Mouse (Mus musculus) hindbrain, embryonic 15.5 days (tissue): ENCODE data around the gene Bicdl2. TPM values are rescaled to one million over a fixed set of nuclear protein-coding genes. Genes with fewer than 3 reads are reported as not detected.

Source experiments
- ATAC-seq: fragments of 200-750 bp; cut with Nextera tagmentation; 2 replicates; pipeline ENCODE4 v1.8.0; 2017; ENCODE audit warnings: low read depth, moderate number of reproducible peaks, moderate TSS enrichment; ENCODE audit not compliant: low FRiP score
- H3K27ac ChIP-seq: fragments of 300-500 bp; sonication (generic); replicated peaks from 2 replicates; pipeline ENCODE4 v1.5.1; 2015; ENCODE audit warnings: mild to moderate bottlenecking, inconsistent platforms
- H3K27me3 ChIP-seq: fragments of 300-500 bp; sonication (generic); 2 replicates; pipeline ENCODE4 v1.6.1; 2015; ENCODE audit warnings: control low read depth, inconsistent platforms
- H3K36me3 ChIP-seq: fragments of 300-500 bp; sonication (generic); 2 replicates; pipeline ENCODE4 v1.6.1; 2015; ENCODE audit warnings: control low read depth, inconsistent platforms
- H3K4me1 ChIP-seq: fragments of 300-500 bp; sonication (generic); replicated peaks from 2 replicates; pipeline ENCODE4 v1.6.1; 2015; ENCODE audit warnings: control low read depth, inconsistent platforms
- H3K4me2 ChIP-seq: fragments of 300-500 bp; sonication (generic); 2 replicates; pipeline ENCODE4 v1.6.1; 2015; ENCODE audit warnings: moderate library complexity, mild to moderate bottlenecking, inconsistent platforms
- H3K4me3 ChIP-seq: fragments of 300-500 bp; sonication (generic); 2 replicates; pipeline ENCODE4 v1.5.1; 2015; ENCODE audit warnings: mild to moderate bottlenecking, inconsistent platforms
- H3K9ac ChIP-seq: fragments of 300-500 bp; sonication (generic); 2 replicates; pipeline ENCODE4 v1.6.1; 2015; ENCODE audit warnings: inconsistent platforms
- H3K9me3 ChIP-seq: fragments of 300-500 bp; sonication (generic); 2 replicates; pipeline ENCODE4 v1.6.1; 2016; ENCODE audit warnings: control low read depth, inconsistent platforms
- WGBS: fragments of 180-500 bp; shearing (Covaris S2); methylation state at CpG from one replicate; pipeline ENCODE4 v1.1.7; 2015; 5-methylcytosine and 5-hydroxymethylcytosine counted together
- polyA plus RNA-seq: library from polyadenylated mRNA; unstranded; fragments of >200 nt; fragmentation: Nextera tagmentation; extraction: Ambion mirVana; gene quantifications from 2 replicates; pipeline ENCODE4 v1.2.1, GENCODE M21; 2015

Bicdl2 gene
- polyA plus RNA-seq, 1 experiment from 2014 or later = not detected

DNA sequence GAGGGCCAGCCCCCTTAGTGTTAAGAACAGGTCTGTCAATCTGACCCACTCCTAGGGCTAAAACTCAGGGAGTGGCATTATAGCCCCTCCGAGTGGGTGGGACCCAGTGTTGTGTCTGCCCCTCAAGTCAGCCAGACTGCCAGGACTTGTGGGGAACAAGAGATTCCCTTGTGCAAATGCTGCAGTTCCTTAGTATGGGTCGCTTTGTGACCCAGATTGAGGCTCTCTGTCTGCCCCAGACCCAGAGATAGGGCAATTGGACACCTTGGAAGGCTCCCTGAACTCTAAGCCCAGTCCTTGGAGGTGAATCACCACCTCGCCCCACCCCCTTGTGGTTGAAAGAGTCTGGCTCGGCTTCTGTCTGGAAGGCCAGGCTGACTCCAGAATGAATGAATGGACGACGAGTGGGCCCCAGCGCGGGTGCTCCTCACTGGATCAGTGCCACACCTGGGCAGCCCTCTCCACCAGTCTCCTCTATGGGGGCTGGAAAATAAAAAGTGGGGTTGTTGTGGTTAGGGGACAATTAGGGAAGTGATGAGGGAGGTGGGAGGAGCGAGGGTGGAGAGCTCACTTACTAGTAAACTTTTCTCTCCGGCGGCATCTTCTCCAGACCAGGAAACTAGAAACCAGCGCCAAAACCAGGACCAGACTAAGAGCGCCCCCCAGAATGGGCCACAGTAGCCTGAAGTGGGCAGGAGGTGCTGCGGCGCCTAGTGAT is 15.4 kb downstream of the Bicdl2 start:
- H3K36me3 ChIP-seq = no peaks in the 10 kb centered on the region
- 16% methylated on average over 15 of the region's 15 CpGs for WGBS
- H3K4me1 ChIP-seq = peaks cover 57% of the 10 kb centered on the region
- H3K9me3 ChIP-seq = no peaks in the 10 kb centered on the region
- peaks cover 50% of the 10 kb centered on the region for H3K27me3 ChIP-seq
- no peak overlapping the region for H3K9ac ChIP-seq
- H3K4me3 ChIP-seq = peak overlapping the region; percentile 48
- no peak for ATAC-seq
- H3K27ac ChIP-seq = no peak overlapping the region
- peak overlapping the region; percentile 94 for H3K4me2 ChIP-seq

DNA sequence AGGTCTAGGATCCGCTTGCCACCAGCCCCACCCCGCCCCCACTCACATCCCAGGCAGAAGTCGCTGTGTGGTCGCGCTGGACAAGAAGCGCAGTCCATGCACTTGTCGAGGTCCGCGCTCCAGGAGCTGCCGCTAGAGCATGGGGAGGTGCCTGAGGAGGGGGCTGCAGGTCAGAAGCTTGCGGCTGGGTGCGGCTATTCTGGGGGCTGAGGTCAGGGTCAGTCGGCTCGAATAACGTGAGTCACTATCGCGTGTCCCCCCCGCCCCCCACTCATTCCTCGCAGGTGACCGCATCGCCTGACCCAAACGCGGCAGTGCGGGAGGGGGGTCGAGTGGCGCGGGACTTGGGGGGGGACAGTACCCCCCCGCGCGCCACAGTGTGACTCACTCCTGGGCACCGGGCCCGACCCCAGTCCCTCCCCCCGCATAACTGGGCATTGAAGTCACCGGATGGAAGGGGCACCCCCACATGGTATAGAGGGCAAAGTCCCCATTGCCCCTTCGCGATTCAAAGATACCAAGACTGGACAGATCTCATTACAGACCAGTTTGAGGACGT is 16.2 kb downstream of the Bicdl2 start:
- Histone ChIP-seq H3K36me3 (no peaks in the 10 kb centered on the region), H3K4me2 (peak overlapping the region; percentile 94), H3K9ac (peak overlapping the region; percentile 50), H3K27me3 (peaks cover 59% of the 10 kb centered on the region), H3K4me3 (peak overlapping the region; percentile 48), H3K9me3 (no peaks in the 10 kb centered on the region), H3K4me1 (peaks cover 57% of the 10 kb centered on the region), H3K27ac (no peak overlapping the region)
- under 1% methylated on average over 37 of the region's 37 CpGs for WGBS
- ATAC-seq = no peak

DNA sequence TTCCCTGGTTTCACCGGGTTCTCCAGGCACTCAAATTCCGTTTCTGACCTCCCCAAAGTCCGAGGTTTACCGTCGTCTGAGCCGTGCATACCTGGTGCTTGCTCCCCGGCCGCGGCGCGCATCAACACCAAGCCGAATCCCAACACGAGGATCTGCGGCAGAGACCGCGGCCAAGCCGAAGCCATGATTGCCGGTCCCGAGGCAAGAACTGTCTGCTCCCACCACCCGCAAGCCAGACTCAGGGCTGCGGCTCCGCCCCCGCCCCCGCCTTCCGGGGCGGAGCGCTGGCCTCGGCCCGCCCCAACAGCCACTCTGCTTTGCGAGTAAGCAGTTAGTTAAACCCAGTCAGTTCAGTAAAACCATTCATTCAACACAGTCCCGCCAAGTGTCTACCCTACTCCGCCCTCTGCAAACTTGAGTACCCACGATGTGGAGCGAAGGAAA is 17.0 kb downstream of the Bicdl2 start, which contains the start of gene Tnfrsf12a:
Gene Tnfrsf12a (minus strand): TSS at position 233 of the 444 bp plus-strand sequence.
- under 1% methylated on average over 34 of the region's 34 CpGs for WGBS
- H3K4me2 ChIP-seq = peak within 1 kb of the TSS; percentile 94
- ATAC-seq = peak; percentile 15; the same call in 1 of the 2 replicates
- peak within 1 kb of the TSS; percentile 48 for H3K4me3 ChIP-seq
- H3K9me3 ChIP-seq = no peaks in the 10 kb centered on the region
- peaks cover 52% of the 10 kb centered on the region for H3K4me1 ChIP-seq
- no peak within 1 kb of the TSS for H3K27ac ChIP-seq
- H3K36me3 ChIP-seq = no peaks in the 10 kb centered on the region
- peaks cover 65% of the 10 kb centered on the region for H3K27me3 ChIP-seq
- H3K9ac ChIP-seq = peak within 1 kb of the TSS; percentile 50

DNA sequence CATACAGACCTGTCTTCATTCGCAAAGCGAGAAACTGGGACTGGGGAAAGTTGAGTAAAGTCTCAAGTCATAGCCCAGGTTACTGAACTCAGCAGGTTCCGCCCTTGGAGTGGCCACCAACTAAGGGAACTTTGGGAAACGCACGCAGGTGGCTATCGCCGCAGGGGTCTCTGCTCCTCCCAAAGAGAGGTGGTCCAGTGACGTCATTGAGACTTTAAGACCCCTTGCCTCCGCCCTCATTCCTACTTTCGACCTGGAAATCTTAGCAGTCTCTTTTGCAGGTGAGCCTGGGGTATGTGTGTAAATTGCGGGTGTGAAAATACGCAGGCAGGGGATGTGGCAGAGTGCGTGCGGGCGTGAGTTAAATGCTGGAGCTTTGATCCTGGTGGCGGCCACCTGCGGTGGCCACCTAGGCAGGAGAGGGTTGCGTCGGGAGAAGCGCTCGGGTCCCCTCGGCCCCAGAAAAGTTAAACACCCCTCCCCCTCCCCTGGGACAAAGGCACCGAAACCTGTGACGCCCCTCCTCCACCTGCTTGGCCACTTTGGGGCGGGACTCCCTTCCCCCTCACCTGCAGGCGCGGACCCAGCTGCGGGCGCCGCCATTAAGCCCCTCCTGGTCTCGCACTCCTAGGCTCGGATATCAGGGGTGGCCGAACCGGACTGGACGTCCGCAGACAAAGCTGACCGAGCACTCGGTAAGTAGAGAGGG is 19.0 kb downstream of the Bicdl2 start, which contains the start of gene Cldn6:
Gene Cldn6 (plus strand): TSS at position 123 of the 709 bp plus-strand sequence.
- no peak within 1 kb of the TSS for H3K27ac ChIP-seq
- no peaks in the 10 kb centered on the region for H3K36me3 ChIP-seq
- peaks cover 46% of the 10 kb centered on the region for H3K4me1 ChIP-seq
- H3K9ac ChIP-seq = no peak within 1 kb of the TSS
- no peak for ATAC-seq
- peak within 1 kb of the TSS; percentile 42 for H3K4me2 ChIP-seq
- H3K27me3 ChIP-seq = peaks cover 84% of the 10 kb centered on the region
- H3K4me3 ChIP-seq = peak within 1 kb of the TSS; percentile 21; the same call in 1 of the 2 replicates
- no peaks in the 10 kb centered on the region for H3K9me3 ChIP-seq
- WGBS = 3% methylated on average over 37 of the region's 38 CpGs

DNA sequence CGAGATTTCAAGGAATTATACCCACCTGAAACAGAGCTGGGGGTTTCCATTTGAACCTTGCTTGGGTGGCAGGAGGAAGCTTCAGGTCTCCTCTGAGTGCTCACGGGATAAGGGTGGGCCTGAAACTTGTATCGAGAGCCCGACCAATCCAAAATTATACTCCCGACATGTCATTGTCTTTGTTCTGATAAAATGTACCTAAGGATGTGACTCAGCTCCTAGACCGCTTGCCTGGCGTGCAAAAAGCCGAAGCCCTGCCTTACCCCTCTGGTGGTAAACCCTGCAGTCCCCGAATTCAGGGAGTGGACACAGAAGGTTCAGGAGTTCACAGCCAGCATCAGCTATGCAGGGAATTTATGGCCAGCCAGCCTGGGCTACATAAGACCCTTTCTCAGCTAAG is 20.0 kb downstream of the Bicdl2 start:
- WGBS = 78% methylated on average over 9 of the region's 9 CpGs
- no peak for ATAC-seq
- H3K27me3 ChIP-seq = peaks cover 85% of the 10 kb centered on the region
- H3K4me1 ChIP-seq = peaks cover 38% of the 10 kb centered on the region
- H3K27ac ChIP-seq = no peak overlapping the region
- no peaks in the 10 kb centered on the region for H3K9me3 ChIP-seq
- no peak overlapping the region for H3K4me2 ChIP-seq
- H3K36me3 ChIP-seq = no peaks in the 10 kb centered on the region
- no peak overlapping the region for H3K9ac ChIP-seq
- H3K4me3 ChIP-seq = no peak overlapping the region

DNA sequence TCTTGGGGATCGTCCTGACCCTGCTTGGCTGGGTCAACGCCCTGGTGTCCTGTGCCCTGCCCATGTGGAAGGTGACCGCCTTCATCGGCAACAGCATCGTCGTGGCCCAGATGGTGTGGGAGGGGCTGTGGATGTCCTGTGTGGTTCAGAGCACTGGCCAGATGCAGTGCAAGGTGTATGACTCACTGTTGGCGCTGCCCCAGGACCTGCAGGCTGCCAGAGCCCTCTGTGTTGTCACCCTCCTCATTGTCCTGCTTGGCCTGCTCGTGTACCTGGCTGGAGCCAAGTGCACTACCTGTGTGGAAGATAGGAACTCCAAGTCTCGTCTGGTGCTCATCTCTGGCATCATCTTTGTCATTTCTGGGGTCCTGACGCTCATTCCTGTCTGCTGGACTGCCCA is 20.8 kb downstream of the Bicdl2 start:
- no peak overlapping the region for H3K9ac ChIP-seq
- no peak overlapping the region for H3K4me3 ChIP-seq
- H3K27ac ChIP-seq = no peak overlapping the region
- no peaks in the 10 kb centered on the region for H3K36me3 ChIP-seq
- no peak for ATAC-seq
- whole genome bisulfite sequencing = 78% methylated on average over 10 of the region's 10 CpGs
- no peaks in the 10 kb centered on the region for H3K9me3 ChIP-seq
- peaks cover 31% of the 10 kb centered on the region for H3K4me1 ChIP-seq
- H3K27me3 ChIP-seq = peaks cover 77% of the 10 kb centered on the region
- no peak overlapping the region for H3K4me2 ChIP-seq

DNA sequence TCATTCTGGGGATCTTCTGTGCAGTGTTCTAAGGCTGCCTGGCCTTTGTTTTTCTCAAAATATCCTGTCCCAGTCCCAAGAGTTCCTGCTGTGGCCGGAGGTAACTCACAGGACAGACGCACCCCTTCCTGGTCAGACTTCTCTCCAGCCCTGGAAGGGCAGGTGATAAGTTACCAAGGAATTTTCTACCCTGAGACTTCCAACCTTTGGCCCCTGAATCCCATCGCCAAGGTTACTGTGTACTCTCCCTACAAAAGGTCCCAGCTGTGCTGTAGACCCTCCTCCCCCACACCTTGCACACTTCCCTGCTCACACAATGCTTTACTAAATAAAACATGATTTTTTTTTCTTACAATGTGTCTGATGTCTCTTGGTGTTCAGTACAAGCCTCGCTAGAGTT is 21.8 kb downstream of the Bicdl2 start:
- no peak for ATAC-seq
- Histone ChIP-seq H3K9me3 (no peaks in the 10 kb centered on the region), H3K4me1 (peaks cover 21% of the 10 kb centered on the region), H3K9ac (no peak overlapping the region), H3K4me2 (no peak overlapping the region), H3K27me3 (peaks cover 71% of the 10 kb centered on the region), H3K36me3 (no peaks in the 10 kb centered on the region), H3K27ac (no peak overlapping the region), H3K4me3 (no peak overlapping the region)
- WGBS = 67% methylated on average over 4 of the region's 4 CpGs

DNA sequence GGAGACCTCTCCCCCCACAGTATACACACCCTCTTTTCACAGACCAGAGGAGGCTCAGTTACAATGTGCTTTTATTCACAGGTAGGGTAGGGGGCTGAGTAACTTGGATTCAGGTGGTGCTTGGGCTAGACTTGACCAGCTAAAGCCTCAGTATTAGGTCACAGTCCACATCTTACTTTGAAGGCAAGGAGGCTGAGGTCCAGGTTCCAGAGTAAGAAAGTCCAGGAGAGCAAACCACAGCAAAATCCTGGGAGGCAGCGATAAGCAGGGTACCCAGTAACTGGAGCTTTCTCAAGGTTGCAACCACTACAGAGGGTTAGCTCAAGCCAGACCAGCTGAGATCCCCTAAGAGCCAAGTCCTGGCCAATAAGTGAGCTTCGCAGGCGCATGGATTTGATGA is 22.2 kb downstream of the Bicdl2 start:
- H3K36me3 ChIP-seq = no peaks in the 10 kb centered on the region
- no peak overlapping the region for H3K4me2 ChIP-seq
- no peak overlapping the region for H3K27ac ChIP-seq
- H3K27me3 ChIP-seq = peaks cover 69% of the 10 kb centered on the region
- peaks cover 17% of the 10 kb centered on the region for H3K4me1 ChIP-seq
- no peaks in the 10 kb centered on the region for H3K9me3 ChIP-seq
- no peak for ATAC-seq
- WGBS = 66% methylated on average over 3 of the region's 3 CpGs
- H3K4me3 ChIP-seq = no peak overlapping the region
- no peak overlapping the region for H3K9ac ChIP-seq

DNA sequence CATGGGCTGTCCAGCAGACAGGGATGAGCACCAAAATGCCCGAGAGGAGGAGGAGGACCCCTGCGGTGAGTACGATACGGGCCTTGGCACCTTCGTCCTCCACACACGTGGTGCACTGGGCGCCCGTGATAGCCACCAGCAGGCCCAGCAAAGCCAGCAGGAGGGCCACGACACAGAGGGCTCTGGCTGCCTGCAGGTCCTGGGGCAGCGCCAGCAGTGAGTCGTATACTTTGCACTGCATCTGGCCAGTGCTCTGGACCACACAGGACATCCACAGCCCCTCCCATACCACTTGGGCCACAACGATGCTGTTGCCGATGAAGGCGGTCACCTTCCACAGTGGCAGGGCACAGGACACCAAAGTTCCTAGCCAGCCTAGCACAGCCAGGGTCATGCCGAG is 22.9 kb downstream of the Bicdl2 start:
- ATAC-seq = no peak
- Histone ChIP-seq H3K4me1 (peaks cover 14% of the 10 kb centered on the region; the same call in 1 of the 2 replicates), H3K27ac (no peak overlapping the region), H3K9ac (no peak overlapping the region), H3K27me3 (peaks cover 63% of the 10 kb centered on the region), H3K9me3 (no peaks in the 10 kb centered on the region), H3K4me2 (no peak overlapping the region), H3K4me3 (no peak overlapping the region), H3K36me3 (no peaks in the 10 kb centered on the region)
- 21% methylated on average over 15 of the region's 15 CpGs for WGBS

DNA sequence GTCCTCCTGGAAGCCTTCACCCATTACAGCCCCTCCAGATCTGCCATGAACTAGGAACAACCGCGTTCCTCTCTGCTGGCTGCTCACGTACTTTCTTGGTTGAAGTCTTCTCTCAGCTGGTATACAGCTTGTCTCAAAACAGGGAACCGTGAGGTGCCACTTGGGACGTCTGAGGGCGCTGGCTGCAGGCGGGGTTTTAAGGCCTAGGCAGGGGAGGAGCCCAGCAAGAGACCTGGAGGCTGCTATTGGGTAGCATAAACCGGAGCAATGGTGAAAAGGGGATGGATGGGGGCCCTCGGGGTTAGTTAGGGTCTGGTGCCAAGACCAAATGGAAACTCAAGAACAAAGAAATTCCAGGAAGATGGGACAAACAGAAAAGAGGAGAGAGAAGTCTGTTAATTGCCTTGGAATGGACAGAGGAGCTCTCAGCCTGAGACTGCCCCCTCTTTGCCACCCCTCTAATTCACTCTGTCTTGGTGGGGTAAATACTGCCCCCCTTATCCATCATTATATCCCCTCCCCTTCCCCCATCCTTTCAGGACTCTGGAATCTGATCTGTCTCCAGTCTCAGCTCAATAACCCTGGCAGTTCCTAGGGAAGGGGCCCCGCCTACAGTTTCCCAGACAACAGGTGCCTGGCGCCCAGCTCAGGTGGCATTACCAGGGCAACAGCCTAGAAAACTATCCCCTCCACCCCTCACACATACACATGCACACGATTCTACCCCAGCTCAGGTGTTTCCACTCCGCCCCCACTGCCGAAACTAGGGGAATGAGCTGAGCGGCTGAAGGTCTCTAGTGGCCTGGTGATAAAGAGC is 23.8 kb downstream of the Bicdl2 start, which contains the start of gene Cldn9:
Gene Cldn9 (minus strand): TSS at position 171 of the 817 bp plus-strand sequence.
- Histone ChIP-seq H3K36me3 (no peaks in the 10 kb centered on the region), H3K9me3 (no peaks in the 10 kb centered on the region), H3K4me1 (peaks cover 14% of the 10 kb centered on the region; the same call in 1 of the 2 replicates), H3K4me2 (no peak within 1 kb of the TSS), H3K27ac (no peak within 1 kb of the TSS), H3K4me3 (no peak within 1 kb of the TSS), H3K27me3 (peaks cover 55% of the 10 kb centered on the region), H3K9ac (no peak within 1 kb of the TSS)
- no peak for ATAC-seq
- 19% methylated on average over 15 of the region's 15 CpGs for WGBS

DNA sequence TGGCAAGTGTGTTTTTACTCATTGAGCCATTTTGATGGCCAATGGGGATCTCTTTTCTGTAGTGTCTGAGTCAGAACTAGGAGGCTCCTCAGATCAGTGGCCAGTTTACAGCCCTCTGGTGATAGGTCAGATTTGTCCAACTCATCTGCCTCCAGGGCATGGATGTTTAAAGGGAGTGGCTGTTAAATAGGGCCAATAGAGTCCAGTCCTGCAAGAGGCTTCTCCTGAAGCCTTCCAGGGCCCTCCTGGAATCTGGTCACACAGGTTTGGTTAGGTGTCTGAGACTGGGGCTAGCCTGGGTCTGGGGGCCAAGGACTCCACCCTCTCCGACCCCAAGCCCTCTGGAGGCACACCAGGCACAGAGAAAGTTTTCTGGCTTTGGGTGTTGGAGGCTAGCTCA is 34.2 kb downstream of the Bicdl2 start:
- WGBS = 83% methylated on average over 1 of the region's 1 CpGs
- no peak overlapping the region for H3K9ac ChIP-seq
- H3K4me1 ChIP-seq = peaks cover 7% of the 10 kb centered on the region
- no peak overlapping the region for H3K4me3 ChIP-seq
- H3K9me3 ChIP-seq = no peaks in the 10 kb centered on the region
- no peak overlapping the region for H3K27ac ChIP-seq
- H3K27me3 ChIP-seq = peaks cover 24% of the 10 kb centered on the region
- no peaks in the 10 kb centered on the region for H3K36me3 ChIP-seq
- no peak overlapping the region for H3K4me2 ChIP-seq
- ATAC-seq = no peak
